Mouse (Mus musculus) MEL (cell line): ENCODE data around the gene Ptgds. TPM values are rescaled to one million over a fixed set of nuclear protein-coding genes. Genes with fewer than 3 reads are reported as not detected.

ENCODE experiments used
- DNase-seq: peaks from one replicate; pipeline ENCODE4 v3.0.0; 2011; ENCODE audit warnings: low read depth, low spot score
- H3K27ac ChIP-seq: 2 replicates; pipeline ENCODE4 v1.5.1; 2012; ENCODE audit warnings: low read depth, mild to moderate bottlenecking, control low read depth, low read length, moderate library complexity; ENCODE audit not compliant: control insufficient read depth
- H3K27me3 ChIP-seq, 2 experiments: fragments of 150-350 bp in 1 of 2; sonication (generic) in 1 of 2; 2 replicates each; pipeline ENCODE4 v1.6.1; 2012; ENCODE audit warnings: low read length in 2 of 2, mild to moderate bottlenecking in 2 of 2, improper control_type of control experiment in 1 of 2, moderate library complexity in 1 of 2; ENCODE audit not compliant: insufficient read depth in 2 of 2, control insufficient read depth in 1 of 2
- H3K36me3 ChIP-seq, 2 experiments: 2 replicates each; pipeline ENCODE4 v1.6.1; 2012 to 2014; ENCODE audit warnings: low read length in 2 of 2, improper control_type of control experiment in 1 of 2, inconsistent platforms in 1 of 2, mild to moderate bottlenecking in 1 of 2; ENCODE audit not compliant: insufficient read depth in 2 of 2, control insufficient read depth in 1 of 2
- H3K4me1 ChIP-seq, 2 experiments: fragments of 150-350 bp in 1 of 2; sonication (generic) in 1 of 2; 2 replicates each; pipeline ENCODE4 v1.6.1; 2012; ENCODE audit warnings: low read length in 2 of 2, improper control_type of control experiment in 1 of 2, mild to moderate bottlenecking in 1 of 2; ENCODE audit not compliant: insufficient read depth in 2 of 2, control insufficient read depth in 1 of 2
- H3K4me3 ChIP-seq, 2 experiments: fragments of 150-350 bp in 1 of 2; sonication (generic) in 1 of 2; 2 replicates each; pipeline ENCODE4 v1.5.1; 2012; ENCODE audit warnings: low read depth in 2 of 2, low read length in 2 of 2, mild to moderate bottlenecking in 2 of 2, moderate library complexity in 2 of 2, control low read depth in 1 of 2, improper control_type of control experiment in 1 of 2; ENCODE audit not compliant: control insufficient read depth in 1 of 2, insufficient read depth in 1 of 2
- H3K79me2 ChIP-seq: 2 replicates; pipeline ENCODE4 v1.6.1; 2012; ENCODE audit warnings: mild to moderate bottlenecking, low read length, moderate library complexity; ENCODE audit not compliant: control insufficient read depth, poor library complexity, insufficient read depth
- H3K9ac ChIP-seq: 2 replicates; pipeline ENCODE4 v1.6.1; 2012; ENCODE audit warnings: low read depth, mild to moderate bottlenecking, control low read depth, low read length, moderate library complexity; ENCODE audit not compliant: control insufficient read depth, poor library complexity, severe bottlenecking
- H3K9me3 ChIP-seq: fragments of 150-350 bp; sonication (generic); replicated peaks from 2 replicates; pipeline ENCODE4 v1.6.1; 2012; ENCODE audit warnings: mild to moderate bottlenecking, low read length, improper control_type of control experiment, moderate library complexity; ENCODE audit not compliant: insufficient read depth
- E2F4 ChIP-seq: IDR thresholded peaks from 2 replicates; pipeline ENCODE4 v1.6.1; 2011; ENCODE audit warnings: low read depth, low read length, improper control_type of control experiment, borderline replicate concordance
- ETS1 ChIP-seq: IDR thresholded peaks from 2 replicates; pipeline ENCODE4 v1.6.1; 2012; ENCODE audit warnings: low read depth, mild to moderate bottlenecking, inconsistent platforms, low read length, improper control_type of control experiment, moderate library complexity
- GATA1 ChIP-seq: IDR thresholded peaks from 2 replicates; pipeline ENCODE4 v1.6.1; 2011; ENCODE audit warnings: low read depth, low read length, improper control_type of control experiment
- JUND ChIP-seq: IDR thresholded peaks from 2 replicates; pipeline ENCODE4 v1.6.1; 2011; ENCODE audit warnings: low read depth, mild to moderate bottlenecking, improper control_type of control experiment, low read length
- KAT2A ChIP-seq: conservative IDR thresholded peaks from 2 replicates; pipeline ENCODE4 v1.6.1; 2012; ENCODE audit warnings: low read depth, low read length, improper control_type of control experiment, inconsistent platforms
- MAFK ChIP-seq: IDR thresholded peaks from 2 replicates; pipeline ENCODE4 v1.6.1; 2011; ENCODE audit warnings: low read depth, mild to moderate bottlenecking, low read length, improper control_type of control experiment, borderline replicate concordance
- MAX ChIP-seq: IDR thresholded peaks from 2 replicates; pipeline ENCODE4 v1.6.1; 2011; ENCODE audit warnings: low read length, improper control_type of control experiment
- MAZ ChIP-seq: IDR thresholded peaks from 2 replicates; pipeline ENCODE4 v1.6.1; 2012; ENCODE audit warnings: low read depth, mild to moderate bottlenecking, inconsistent platforms, low read length, improper control_type of control experiment
- MEF2A ChIP-seq: IDR thresholded peaks from 2 replicates; pipeline ENCODE4 v1.6.1; 2014; ENCODE audit warnings: low read depth, mild to moderate bottlenecking, inconsistent platforms, low read length, improper control_type of control experiment; ENCODE audit not compliant: poor library complexity, insufficient replicate concordance, severe bottlenecking; ENCODE audit errors: extremely low read depth
- MYB ChIP-seq: IDR thresholded peaks from 2 replicates; pipeline ENCODE4 v1.6.1; 2011; ENCODE audit warnings: mild to moderate bottlenecking, low read depth, low read length, improper control_type of control experiment
- NRF1 ChIP-seq: IDR thresholded peaks from 2 replicates; pipeline ENCODE4 v1.6.1; 2014; ENCODE audit warnings: low read depth, mild to moderate bottlenecking, inconsistent platforms, low read length, improper control_type of control experiment, moderate library complexity; ENCODE audit not compliant: poor library complexity, insufficient read depth, severe bottlenecking
- TAL1 ChIP-seq: IDR thresholded peaks from 2 replicates; pipeline ENCODE4 v1.6.1; 2012; ENCODE audit warnings: mild to moderate bottlenecking, inconsistent platforms, low read length, moderate library complexity, mixed read lengths
- USF1 ChIP-seq: IDR thresholded peaks from 2 replicates; pipeline ENCODE4 v1.6.1; 2014; ENCODE audit warnings: low read depth, mild to moderate bottlenecking, inconsistent platforms, low read length, improper control_type of control experiment, moderate library complexity
- ZC3H11A ChIP-seq: IDR thresholded peaks from 2 replicates; pipeline ENCODE4 v1.6.1; 2012; ENCODE audit warnings: low read depth, mild to moderate bottlenecking, inconsistent platforms, low read length, improper control_type of control experiment
- ZNF384 ChIP-seq: IDR thresholded peaks from 2 replicates; pipeline ENCODE4 v1.6.1; 2012; ENCODE audit warnings: low read depth, mild to moderate bottlenecking, inconsistent platforms, low read length, improper control_type of control experiment
- polyA plus RNA-seq, 2 experiments: library from polyadenylated mRNA; stranded (reverse) in 1 of 2; unstranded in 1 of 2; fragments of >175 nt in 1 of 2; fragments of >200 nt in 1 of 2; gene quantifications; 2 replicates each; pipeline versions ENCODE4 v1.2.1 to v1.2.4; 2012; ENCODE audit warnings: low replicate concordance in 2 of 2, low read depth in 1 of 2; ENCODE audit not compliant: insufficient read length in 2 of 2, insufficient read depth in 1 of 2, missing spikeins in 1 of 2
- total RNA-seq: library from RNA; depleted of rRNA; stranded (reverse); fragments of 300-350 nt; gene quantifications from 2 replicates; pipeline ENCODE4 v1.2.3, GENCODE M21; 2012

The Ptgds gene
- total and polyA plus RNA-seq, 3 experiments, result not detected

DNA sequence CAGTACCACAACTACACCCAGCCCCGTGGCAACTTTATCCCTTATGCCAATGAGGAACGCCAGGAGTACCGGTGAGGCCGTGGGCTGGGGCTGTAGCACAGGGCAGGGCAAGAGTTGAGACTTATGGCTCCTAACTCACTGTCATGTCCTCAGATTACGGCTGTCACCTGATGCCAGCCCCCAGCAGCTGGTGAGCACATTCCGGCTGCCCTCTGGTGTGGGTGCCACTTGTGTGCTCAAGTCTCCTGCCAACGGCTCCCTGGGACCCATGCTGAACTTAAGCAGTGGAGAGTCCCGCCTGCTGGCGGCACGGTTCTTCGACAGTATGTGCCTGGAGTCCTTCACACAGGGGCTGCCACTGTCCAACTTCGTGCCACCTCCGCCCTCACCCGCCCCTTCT lies 27.2 kb downstream of the Ptgds start:
- Histone ChIP-seq H3K36me3 (no peaks in the 10 kb centered on the region; a peak in 1 of 4 replicates), H3K9me3 (no peaks in the 10 kb centered on the region), H3K4me3 (no peak overlapping the region), H3K27ac (no peak overlapping the region), H3K27me3 (no peaks in the 10 kb centered on the region), H3K4me1 (no peaks in the 10 kb centered on the region), H3K9ac (no peak overlapping the region), H3K79me2 (no peaks in the 10 kb centered on the region)
- DNase-seq, result no peak
- no peak for TF ChIP-seq MAFK
- TF ChIP-seq ZC3H11A, result no peak
- TF ChIP-seq MEF2A, result no peak
- no peak for TF ChIP-seq E2F4
- TF ChIP-seq USF1, result no peak
- TF ChIP-seq TAL1, result no peak
- TF ChIP-seq JUND, result no peak
- no peak for TF ChIP-seq MAZ
- TF ChIP-seq KAT2A, result no peak
- no peak for TF ChIP-seq ZNF384
- no peak for TF ChIP-seq MYB
- no peak for TF ChIP-seq NRF1
- TF ChIP-seq GATA1, result no peak

- no peaks in the 10 kb centered on the region for H3K9me3 ChIP-seq
- H3K36me3 ChIP-seq, result no peaks in the 10 kb centered on the region; a peak in 1 of 4 replicates
- no peak overlapping the region for H3K4me3 ChIP-seq
- H3K79me2 ChIP-seq, result no peaks in the 10 kb centered on the region
- no peak overlapping the region for H3K27ac ChIP-seq
- H3K9ac ChIP-seq, result no peak overlapping the region
- no peak for TF ChIP-seq USF1
- TF ChIP-seq ETS1, result no peak
- TF ChIP-seq NRF1, result no peak
- H3K27me3 ChIP-seq, result no peaks in the 10 kb centered on the region
- H3K4me1 ChIP-seq, result no peaks in the 10 kb centered on the region
- no peak for DNase-seq
Measured at GRCm38 (mm10) chr2:25441067-25441466, 28.8 kb downstream of the Ptgds start.

DNA sequence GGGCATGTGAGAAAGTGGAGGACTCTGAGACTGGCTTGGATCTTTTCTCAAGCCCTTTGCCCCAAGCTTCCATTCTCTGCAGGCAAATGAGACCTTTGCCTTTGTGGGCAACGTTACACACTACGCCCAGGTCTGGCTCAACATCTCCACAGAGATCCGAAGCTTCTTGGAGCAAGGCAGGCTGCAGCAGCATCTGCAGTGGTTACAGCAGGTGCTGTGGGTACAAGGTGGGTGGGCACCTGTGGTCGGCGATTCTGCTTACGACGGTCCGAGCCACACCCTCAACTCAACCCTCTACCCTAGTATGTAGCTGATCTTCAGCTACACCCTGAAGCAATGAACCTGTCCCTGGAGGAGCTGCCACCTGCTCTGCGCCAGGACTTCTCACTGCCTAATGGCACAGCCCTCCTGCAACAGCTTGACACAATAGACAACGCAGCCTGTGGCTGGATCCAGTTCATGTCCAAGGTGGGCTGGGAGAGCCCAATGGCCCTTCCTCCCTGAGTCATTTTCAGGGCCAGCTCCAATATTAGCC lies 33.5 kb downstream of the Ptgds start:
- Histone ChIP-seq H3K9me3 (no peaks in the 10 kb centered on the region), H3K27me3 (no peaks in the 10 kb centered on the region), H3K36me3 (no peaks in the 10 kb centered on the region; a peak in 1 of 4 replicates), H3K27ac (no peak overlapping the region), H3K9ac (no peak overlapping the region), H3K4me1 (no peaks in the 10 kb centered on the region), H3K4me3 (no peak overlapping the region), H3K79me2 (no peaks in the 10 kb centered on the region)
- DNase-seq, result no peak
- TF ChIP-seq MAX, result no peak
- TF ChIP-seq NRF1, result no peak
- no peak for TF ChIP-seq MAFK
